Mouse (Mus musculus) right cerebral cortex, postnatal 25 days (tissue): ENCODE measurements around the gene Spdye4b.

Experiments
- DNase-seq: peaks from one replicate; pipeline ENCODE4 v3.0.0; 2022

Gene Spdye4b

GRCm38 (mm10) chr5:143220996-143221395 is 40.2 kb downstream of the Spdye4b start:
- no peak for DNase-seq

GRCm38 (mm10) chr5:143222287-143222686 is 41.5 kb downstream of the Spdye4b start:
- DNase-seq = no peak

- no peak for DNase-seq
Measured at GRCm38 (mm10) chr5:143226790-143227189, 46.0 kb downstream of the Spdye4b start, which contains the start of gene Spdye4a. Gene Spdye4a (minus strand): TSS chr5:143226890.

- DNase-seq = peak; percentile 97
Measured at GRCm38 (mm10) chr5:143235028-143235693, 54.3 kb downstream of the Spdye4b start, which contains the start of gene Zfp12. Gene Zfp12 (plus strand): TSS chr5:143235163.

- DNase-seq = no peak
Measured at GRCm38 (mm10) chr5:143236036-143236435, 55.2 kb downstream of the Spdye4b start.

- DNase-seq = no peak
Measured at GRCm38 (mm10) chr5:143244926-143245325, 64.1 kb downstream of the Spdye4b start.

GRCm38 (mm10) chr5:143252039-143252438 is 71.2 kb downstream of the Spdye4b start:
- DNase-seq = no peak

- DNase-seq = no peak
Measured at GRCm38 (mm10) chr5:143252791-143253185, 72.0 kb downstream of the Spdye4b start.

GRCm38 (mm10) chr5:143253186-143253880 is 72.5 kb downstream of the Spdye4b start:
- DNase-seq = peak; percentile 55

- peak; percentile 68 for DNase-seq
Measured at GRCm38 (mm10) chr5:143253881-143254486, 73.2 kb downstream of the Spdye4b start.
